Mouse (Mus musculus): Measurements from ENCODE around the gene Rcan2. TPM values are rescaled to one million over a fixed set of nuclear protein-coding genes. Genes with fewer than 3 reads are reported as not detected.

Gene Rcan2
- 100 to 1,000 TPM; 172 to 186 TPM for total RNA-seq (2021)

- intact Hi-C loops (cut with DNase I), result loop anchor here (2.0 kb wide), 2 partner anchors 68 to 100 kb away; no protein-coding TSS in a partner anchor
- DNase-seq (ENCODE audit: low spot score in 2 of 2), result peak; percentile 49 to 51
Observed at GRCm38 (mm10) chr17:43801077-43801476, at the start of gene Rcan2. Gene Rcan2 (plus strand): TSS chr17:43801351.

- DNase-seq (ENCODE audit: low spot score in 2 of 2), result no peak
- intact Hi-C loops (cut with DNase I), result loop anchor here (5.0 kb wide), 1 partner anchor 41 kb away; no protein-coding TSS in a partner anchor
Observed at GRCm38 (mm10) chr17:43752811-43753210, 48.3 kb upstream of the Rcan2 start.

DNA sequence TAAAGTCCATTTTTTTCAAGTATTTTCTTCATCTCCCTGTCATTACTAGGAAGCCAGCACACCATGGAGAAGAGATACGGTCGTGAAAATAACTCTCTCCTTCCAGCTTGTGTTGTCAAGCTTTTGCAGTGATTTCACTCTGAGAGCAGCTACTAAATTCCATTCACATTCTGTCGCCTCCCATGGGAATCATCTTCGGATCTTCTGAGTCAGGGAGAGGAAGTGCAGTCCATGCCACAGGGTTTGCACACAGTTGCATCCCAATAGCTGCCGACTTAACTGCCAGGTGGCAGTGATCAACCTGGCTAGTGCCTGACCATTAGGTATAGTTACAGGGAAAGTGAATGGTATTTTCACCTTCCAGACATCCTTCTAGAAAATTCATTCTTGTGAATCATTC is 46.5 kb upstream of the Rcan2 start:
- intact Hi-C loops (cut with DNase I), result loop anchor here (5.0 kb wide), 1 partner anchor 42 kb away; no protein-coding TSS in a partner anchor
- DNase-seq (ENCODE audit: low spot score in 2 of 2), result no peak

GRCm38 (mm10) chr17:43758607-43759259 is 42.4 kb upstream of the Rcan2 start:
- intact Hi-C loops (cut with DNase I), result no loop called here
- DNase-seq (ENCODE audit: low spot score in 2 of 2), result no peak

DNA sequence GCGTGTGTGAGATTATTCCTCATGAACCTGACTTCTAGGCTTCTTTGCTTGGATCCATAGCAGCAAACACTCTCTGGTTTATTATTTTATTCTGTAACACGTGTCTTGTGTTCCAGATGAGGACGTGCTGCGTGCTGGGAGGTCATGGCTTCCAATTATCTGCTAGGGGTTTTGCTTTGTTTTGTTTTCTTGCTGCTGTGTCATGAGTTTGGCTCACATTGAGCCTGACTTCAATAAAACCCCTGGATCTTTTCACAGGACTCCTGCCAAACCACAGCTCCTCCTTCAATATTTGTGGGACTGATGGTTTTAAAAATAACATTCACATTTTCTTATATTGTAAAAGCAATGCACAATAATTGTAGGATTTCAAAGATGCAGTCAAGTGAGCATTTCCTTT is 16.6 kb upstream of the Rcan2 start:
- intact Hi-C loops (cut with DNase I), result no loop called here
- no peak for DNase-seq (ENCODE audit: low spot score in 2 of 2)

DNA sequence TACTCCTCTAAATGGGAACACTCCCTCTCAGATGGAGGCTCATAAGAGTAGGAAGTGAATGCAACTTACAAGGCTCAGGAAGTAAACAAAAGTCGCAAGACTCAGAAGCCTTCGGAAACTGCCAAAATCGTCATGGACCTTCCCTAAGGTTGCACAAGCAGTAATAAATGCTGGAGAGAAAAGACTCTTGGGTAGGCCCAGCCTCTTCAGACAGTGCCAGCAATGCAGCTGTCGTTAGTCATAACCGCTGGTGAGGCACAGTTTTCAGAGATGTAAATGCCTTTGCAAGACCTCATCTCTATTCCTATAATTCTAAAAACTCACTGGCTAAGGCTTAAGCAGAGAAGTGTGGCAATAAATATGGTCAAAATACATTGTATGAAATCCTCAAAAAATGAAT is 12.9 kb upstream of the Rcan2 start:
- DNase-seq (ENCODE audit: low spot score in 2 of 2), result no peak
- intact Hi-C loops (cut with DNase I), result no loop called here

GRCm38 (mm10) chr17:43789376-43789775 is 11.8 kb upstream of the Rcan2 start:
- DNase-seq (ENCODE audit: low spot score in 2 of 2), result no peak
- intact Hi-C loops (cut with DNase I), result no loop called here

GRCm38 (mm10) chr17:43791751-43792150 is 9.4 kb upstream of the Rcan2 start:
- intact Hi-C loops (cut with DNase I), result no loop called here
- no peak for DNase-seq (ENCODE audit: low spot score in 2 of 2)

DNA sequence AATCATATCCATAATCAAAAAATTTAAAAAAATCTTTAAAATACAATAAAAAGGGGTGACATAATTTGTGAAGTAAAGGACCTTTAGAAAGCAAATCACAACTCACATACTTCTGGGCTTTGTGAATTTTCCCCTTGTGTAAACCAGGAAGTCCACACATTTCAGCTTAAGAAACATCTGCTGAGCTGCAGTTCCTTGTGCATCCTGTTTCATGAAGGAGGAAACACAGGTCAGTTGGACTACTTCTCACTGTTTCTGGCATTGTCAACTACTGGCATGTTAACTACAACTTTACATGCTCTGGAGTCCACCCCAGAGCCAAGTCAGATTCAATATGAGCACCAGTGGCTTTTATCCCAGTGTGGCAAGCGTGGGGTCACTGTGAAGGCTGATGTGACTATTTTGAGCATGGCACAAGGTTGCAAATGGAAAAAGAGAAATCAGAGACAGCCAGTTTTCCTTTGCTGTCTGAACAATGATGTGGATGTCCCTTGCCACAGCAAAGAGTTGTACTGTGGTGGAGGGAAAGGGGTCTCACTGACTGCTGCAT is 6.3 kb upstream of the Rcan2 start:
- DNase-seq (ENCODE audit: low spot score in 2 of 2), result no peak
- intact Hi-C loops (cut with DNase I), result no loop called here

GRCm38 (mm10) chr17:43801595-43802373 is 633 bp downstream of the Rcan2 start:
- DNase-seq (ENCODE audit: low spot score in 2 of 2), result peak; percentile 54 to 60
- intact Hi-C loops (cut with DNase I), result loop anchor here (2.0 kb wide), 2 partner anchors 67 to 101 kb away; no protein-coding TSS in a partner anchor

DNA sequence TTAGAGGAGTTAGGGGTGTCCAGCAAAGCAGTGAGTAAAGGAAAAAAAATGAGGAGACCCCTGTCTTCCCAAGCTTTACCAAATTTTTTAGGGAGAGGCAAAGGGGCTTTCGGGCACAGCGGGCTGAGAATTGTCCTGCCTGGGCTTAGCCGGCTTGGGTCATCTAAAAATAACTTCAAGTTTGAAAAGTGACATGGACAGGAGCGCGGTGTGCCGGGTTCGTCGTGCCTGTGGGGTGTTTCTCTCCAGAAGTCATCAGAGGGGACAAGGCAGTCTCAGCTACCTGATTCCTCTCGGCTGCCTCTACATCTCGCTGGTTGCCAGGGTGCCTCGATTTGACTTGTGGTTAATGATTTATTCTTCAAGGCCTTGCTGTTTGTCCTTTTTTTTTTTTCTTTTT is 1.3 kb downstream of the Rcan2 start:
- DNase-seq (ENCODE audit: low spot score in 2 of 2), result no peak
- intact Hi-C loops (cut with DNase I), result no loop called here

GRCm38 (mm10) chr17:43803111-43803510 is 2.0 kb downstream of the Rcan2 start:
- intact Hi-C loops (cut with DNase I), result no loop called here
- no peak for DNase-seq (ENCODE audit: low spot score in 2 of 2)

- intact Hi-C loops (cut with DNase I), result no loop called here
- no peak for DNase-seq (ENCODE audit: low spot score in 2 of 2)
Observed at GRCm38 (mm10) chr17:43803764-43804163, 2.6 kb downstream of the Rcan2 start.

- no peak for DNase-seq (ENCODE audit: low spot score in 2 of 2)
- intact Hi-C loops (cut with DNase I), result no loop called here
Observed at GRCm38 (mm10) chr17:43806841-43807240, 5.7 kb downstream of the Rcan2 start.

DNA sequence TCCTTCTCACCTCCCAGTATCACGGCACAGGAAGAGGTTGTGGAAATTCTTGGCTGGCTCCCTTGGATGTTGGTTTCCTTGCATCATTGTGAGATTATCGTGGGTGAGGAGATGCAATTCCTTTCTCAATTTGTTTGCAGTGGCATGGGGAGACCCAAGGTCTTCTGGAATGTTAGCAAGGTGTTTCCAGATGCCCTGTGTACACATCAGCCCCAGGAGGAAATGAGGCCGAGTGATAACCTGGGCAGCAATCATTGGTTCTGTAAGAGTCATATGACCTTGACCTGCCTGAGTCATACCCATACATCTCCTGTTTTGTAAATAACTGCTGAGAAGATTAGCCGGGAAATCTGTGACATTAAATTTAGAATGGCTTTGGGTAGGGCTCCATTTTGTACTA is 10.3 kb downstream of the Rcan2 start:
- intact Hi-C loops (cut with DNase I), result no loop called here

DNA sequence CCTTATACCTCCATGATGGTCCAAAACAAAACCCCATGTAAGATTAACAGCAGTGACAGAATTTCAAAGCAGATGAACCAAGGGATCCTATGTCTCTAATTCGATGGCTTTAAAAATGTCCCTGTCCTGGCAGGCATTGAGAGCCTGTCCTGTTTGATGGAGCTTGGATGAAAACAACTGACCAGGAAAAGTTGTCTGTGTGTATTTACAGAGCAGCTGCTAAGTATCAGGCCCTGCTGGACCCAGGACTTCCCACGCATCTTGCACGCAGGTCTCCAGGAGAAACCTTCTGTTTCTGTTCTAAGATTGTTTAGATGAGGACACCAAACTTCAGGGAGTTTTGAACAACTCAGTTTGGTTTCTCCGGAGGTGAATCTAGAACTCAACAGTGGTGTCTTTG is 14.2 kb downstream of the Rcan2 start:
- no peak for DNase-seq (ENCODE audit: low spot score in 2 of 2)
- intact Hi-C loops (cut with DNase I), result no loop called here

More for the DNA sequence above, 10.3 kb downstream of the Rcan2 start:
- DNase-seq (ENCODE audit: low spot score in 2 of 2), result no peak

- DNase-seq (ENCODE audit: low spot score in 2 of 2), result no peak
- intact Hi-C loops (cut with DNase I), result no loop called here
Observed at GRCm38 (mm10) chr17:43816480-43816879, 15.3 kb downstream of the Rcan2 start.

GRCm38 (mm10) chr17:43817171-43817570 is 16.0 kb downstream of the Rcan2 start:
- no peak for DNase-seq (ENCODE audit: low spot score in 2 of 2)
- intact Hi-C loops (cut with DNase I), result no loop called here

DNA sequence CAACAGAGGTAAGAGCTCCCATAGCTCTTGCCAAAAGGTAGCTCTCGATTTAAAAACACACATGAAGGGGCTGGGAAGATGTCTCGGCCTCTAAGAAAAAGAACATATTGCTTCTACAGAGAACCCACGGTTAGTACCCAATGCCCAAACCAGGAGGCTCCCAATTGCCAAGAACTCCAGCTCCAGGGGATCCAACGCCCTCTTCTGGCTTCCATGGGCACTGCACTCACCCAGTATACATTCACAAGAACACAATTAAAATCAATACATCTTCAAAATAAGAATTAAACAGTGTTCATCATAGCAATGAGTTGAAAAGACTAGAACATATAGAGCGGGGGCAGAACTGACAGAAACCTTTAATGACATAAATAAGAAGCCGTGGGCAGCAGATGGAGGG is 17.2 kb downstream of the Rcan2 start:
- no peak for DNase-seq (ENCODE audit: low spot score in 2 of 2)
- intact Hi-C loops (cut with DNase I), result no loop called here

- DNase-seq (ENCODE audit: low spot score in 2 of 2), result no peak
- intact Hi-C loops (cut with DNase I), result no loop called here
Observed at GRCm38 (mm10) chr17:43820904-43821303, 19.8 kb downstream of the Rcan2 start.

DNA sequence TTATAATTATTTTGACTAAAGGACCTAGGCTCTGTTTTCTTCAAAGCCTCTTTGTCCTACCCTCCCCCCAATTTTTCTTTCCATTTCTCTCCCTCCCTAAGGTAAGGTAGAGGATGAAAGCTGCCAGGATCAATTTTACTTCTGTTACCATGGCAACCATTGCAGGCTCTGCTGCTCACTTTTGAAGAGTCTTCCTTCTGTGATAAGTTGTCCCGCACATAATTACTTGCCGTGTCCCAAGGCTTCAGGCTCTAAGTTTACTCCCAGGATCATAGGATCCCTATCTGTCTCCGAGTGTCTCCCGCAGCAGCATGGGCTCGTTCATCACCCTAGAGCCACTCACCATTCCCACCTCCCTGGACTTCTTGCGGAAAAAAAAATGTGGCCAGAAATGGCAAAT is 21.1 kb downstream of the Rcan2 start:
- DNase-seq (ENCODE audit: low spot score in 2 of 2), result no peak
- intact Hi-C loops (cut with DNase I), result no loop called here
